Mouse (Mus musculus) heart, adult 2 months (tissue): ENCODE data around the gene Rasa3. TPM values are rescaled to one million over a fixed set of nuclear protein-coding genes. Genes with fewer than 3 reads are reported as not detected.

Experiments used
- DNase-seq, 2 experiments: peaks; one replicate each; pipeline ENCODE4 v3.0.0; 2021
- H3K27ac ChIP-seq: fragments of 200-600 bp; 2 replicates; pipeline ENCODE4 v1.8.1; 2022
- H3K27me3 ChIP-seq: fragments of 200-500 bp; 2 replicates; pipeline ENCODE4 v1.6.1; 2012; ENCODE audit warnings: mild to moderate bottlenecking, low read length, inconsistent platforms, mixed read lengths; ENCODE audit not compliant: control insufficient read depth, insufficient read depth
- H3K36me3 ChIP-seq: fragments of 200-500 bp; 2 replicates; pipeline ENCODE4 v1.6.1; 2012; ENCODE audit warnings: low read length, inconsistent platforms; ENCODE audit not compliant: control insufficient read depth, insufficient read depth
- H3K4me1 ChIP-seq: fragments of 200-500 bp; 2 replicates; pipeline ENCODE4 v1.6.1; 2011; ENCODE audit warnings: low read length; ENCODE audit not compliant: control insufficient read depth, insufficient read depth
- H3K4me3 ChIP-seq: fragments of 200-600 bp; 2 replicates; pipeline ENCODE4 v1.8.1; 2022
- H3K79me2 ChIP-seq: fragments of 200-500 bp; replicated peaks from 2 replicates; pipeline ENCODE4 v1.6.1; 2012; ENCODE audit warnings: mild to moderate bottlenecking, inconsistent platforms, low read length, moderate library complexity, mixed read lengths; ENCODE audit not compliant: control insufficient read depth, insufficient read depth
- H3K9ac ChIP-seq: fragments of 200-500 bp; 2 replicates; pipeline ENCODE4 v1.6.1; 2012; ENCODE audit warnings: low read depth, mild to moderate bottlenecking, control low read depth, inconsistent platforms, low read length, mixed read lengths
- CTCF ChIP-seq: fragments of 200-600 bp; IDR thresholded peaks from 2 replicates; pipeline ENCODE4 v1.8.1; 2022; ENCODE audit warnings: antibody characterized with exemption, mild to moderate bottlenecking, moderate library complexity
- EP300 ChIP-seq: fragments of 200-500 bp; IDR thresholded peaks from 2 replicates; pipeline ENCODE4 v1.6.1; 2011; ENCODE audit warnings: low read depth, low read length, control low read depth; ENCODE audit not compliant: insufficient read depth
- POLR2A ChIP-seq: fragments of 200-500 bp; IDR thresholded peaks from 2 replicates; pipeline ENCODE4 v1.6.1; 2011; ENCODE audit warnings: mild to moderate bottlenecking, low read depth, low read length, control low read depth; ENCODE audit not compliant: insufficient read depth
- WGBS: fragments of 180-500 bp; shearing (Covaris S2); methylation state at CpG from one replicate; pipeline ENCODE4 v1.1.7; 2018; 5-methylcytosine and 5-hydroxymethylcytosine counted together
- intact Hi-C: fragments of 180-260 bp; cut with DNase I; formaldehyde crosslinking; loops from one replicate; pipeline ENCODE4 v1.15.1; 2025
- polyA plus RNA-seq: library from polyadenylated mRNA; depleted of rRNA; stranded (reverse); fragments of >200 nt; gene quantifications from 2 replicates; pipeline ENCODE4 v1.2.3, GENCODE M21; 2012
- total RNA-seq, 2 experiments: library from RNA; stranded (reverse); gene quantifications; 2 replicates each; pipeline ENCODE4 v1.2.3; 2021

Rasa3 gene
- total and polyA plus RNA-seq, 3 experiments, result 14.6 to 16.9 (median 16.5) TPM

GRCm38 (mm10) chr8:13620226-13620920, 57.0 kb downstream of the Rasa3 start:
- H3K27ac ChIP-seq, result peak overlapping the region; percentile 40
- H3K4me3 ChIP-seq, result no peak overlapping the region
- no peaks in the 10 kb centered on the region for H3K27me3 ChIP-seq
- intact Hi-C loops, result no loop called here
- H3K4me1 ChIP-seq, result peaks cover 40% of the 10 kb centered on the region
- TF ChIP-seq POLR2A, result no peak
- H3K9ac ChIP-seq, result no peak overlapping the region
- no peaks in the 10 kb centered on the region for H3K36me3 ChIP-seq
- peak in 1 of 2 experiments; percentile 45 for DNase-seq
- no peaks in the 10 kb centered on the region for H3K79me2 ChIP-seq
- WGBS, result 79% methylated on average over 9 of the region's 9 CpGs

- WGBS, result 57% methylated on average over 17 of the region's 17 CpGs
- intact Hi-C loops, result no loop called here
Observed at GRCm38 (mm10) chr8:13616831-13617505, 60.4 kb downstream of the Rasa3 start.

GRCm38 (mm10) chr8:13614924-13615391, 62.4 kb downstream of the Rasa3 start:
- Histone ChIP-seq H3K9ac (peak overlapping the region; percentile 30; the same call in 1 of the 2 replicates), H3K79me2 (no peaks in the 10 kb centered on the region), H3K27ac (peak overlapping the region; percentile 69), H3K4me3 (peak overlapping the region; percentile 12; the same call in 1 of the 2 replicates), H3K4me1 (peaks cover 12% of the 10 kb centered on the region), H3K36me3 (no peaks in the 10 kb centered on the region), H3K27me3 (no peaks in the 10 kb centered on the region)
- intact Hi-C loops, result no loop called here
- peak; percentile 53; the same call in 1 of the 2 replicates for TF ChIP-seq EP300
- peak; percentile 33 for TF ChIP-seq CTCF
- TF ChIP-seq POLR2A, result no peak
- WGBS, result 25% methylated on average over 10 of the region's 10 CpGs
- peak in 1 of 2 experiments; percentile 49 for DNase-seq

More at GRCm38 (mm10) chr8:13616831-13617505, 60.4 kb downstream of the Rasa3 start:
- Histone ChIP-seq H3K4me1 (peaks cover 26% of the 10 kb centered on the region), H3K4me3 (no peak overlapping the region), H3K36me3 (no peaks in the 10 kb centered on the region), H3K27ac (peak overlapping the region; percentile 2; the same call in 1 of the 2 replicates), H3K79me2 (no peaks in the 10 kb centered on the region), H3K27me3 (no peaks in the 10 kb centered on the region), H3K9ac (no peak overlapping the region)
- DNase-seq, result no peak
- TF ChIP-seq EP300, result no peak
- no peak for TF ChIP-seq CTCF
- TF ChIP-seq POLR2A, result no peak

- WGBS, result 57% methylated on average over 9 of the region's 9 CpGs
- TF ChIP-seq CTCF (no peak), POLR2A (no peak), EP300 (no peak)
Observed at GRCm38 (mm10) chr8:13614136-13614535, 63.3 kb downstream of the Rasa3 start.

GRCm38 (mm10) chr8:13611702-13612101, 65.7 kb downstream of the Rasa3 start:
- no peak for DNase-seq
- Histone ChIP-seq H3K9ac (no peak overlapping the region), H3K4me1 (peaks cover 7% of the 10 kb centered on the region), H3K4me3 (no peak overlapping the region), H3K36me3 (no peaks in the 10 kb centered on the region), H3K27ac (no peak overlapping the region), H3K27me3 (no peaks in the 10 kb centered on the region), H3K79me2 (no peaks in the 10 kb centered on the region)
- TF ChIP-seq POLR2A (no peak), EP300 (no peak), CTCF (no peak)
- intact Hi-C loops, result no loop called here
- WGBS, result 91% methylated on average over 12 of the region's 12 CpGs

More at GRCm38 (mm10) chr8:13614136-13614535, 63.3 kb downstream of the Rasa3 start:
- Histone ChIP-seq H3K27me3 (no peaks in the 10 kb centered on the region), H3K4me1 (peaks cover 12% of the 10 kb centered on the region), H3K36me3 (no peaks in the 10 kb centered on the region), H3K79me2 (no peaks in the 10 kb centered on the region), H3K9ac (no peak overlapping the region), H3K27ac (peak overlapping the region; percentile 69), H3K4me3 (no peak overlapping the region)
- DNase-seq, result no peak
- intact Hi-C loops, result no loop called here

- no peak for TF ChIP-seq EP300
- TF ChIP-seq POLR2A, result no peak
- TF ChIP-seq CTCF, result no peak
- H3K27me3 ChIP-seq, result no peaks in the 10 kb centered on the region
- no peak overlapping the region for H3K9ac ChIP-seq
- no peaks in the 10 kb centered on the region for H3K36me3 ChIP-seq
- intact Hi-C loops, result no loop called here
- no peak overlapping the region for H3K4me3 ChIP-seq
- H3K79me2 ChIP-seq, result no peaks in the 10 kb centered on the region
- DNase-seq, result no peak
- peaks cover 2% of the 10 kb centered on the region for H3K4me1 ChIP-seq
- H3K27ac ChIP-seq, result no peak overlapping the region
- WGBS, result 48% methylated on average over 5 of the region's 5 CpGs
Observed at GRCm38 (mm10) chr8:13609971-13610370, 67.4 kb downstream of the Rasa3 start.
